In the genomic region with DNA sequence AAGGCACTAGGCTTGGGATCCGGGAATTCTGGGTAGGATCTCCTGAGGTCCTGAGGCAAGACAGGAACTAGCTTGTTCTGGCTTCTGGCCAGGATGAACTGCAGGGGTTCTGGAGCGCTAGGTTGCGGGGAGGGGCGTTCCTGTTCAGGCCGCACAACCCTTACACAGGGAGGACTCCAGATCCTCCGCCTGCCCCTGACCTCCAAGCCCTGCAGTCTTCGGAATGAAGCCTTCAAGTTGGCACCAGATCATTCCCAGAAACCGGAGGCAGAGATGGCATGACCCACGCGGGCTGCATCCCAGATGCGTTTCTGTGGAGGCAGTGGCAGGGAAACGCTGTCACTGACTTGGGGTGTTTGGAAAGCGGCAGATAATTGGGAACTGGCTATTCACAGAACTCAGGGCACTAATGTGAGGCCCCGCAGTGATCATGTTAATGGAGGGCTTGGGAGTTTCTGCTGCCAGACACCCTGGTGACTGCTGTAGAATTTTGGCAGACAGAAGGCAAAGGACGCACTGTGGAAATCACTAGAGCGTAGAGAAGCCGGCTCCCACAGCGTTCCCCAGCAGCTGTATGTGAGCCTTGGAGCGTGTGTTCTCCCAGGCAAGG, we compare ENCODE assay signal across 9 mouse cellular contexts.
DNase-seq lines count a peak whose midpoint lies in the region; ATAC-seq lines count a peak whose summit lies in the region.
"Had no signal": no experiment of that assay in that cellular context is flagged by ENCODE, and none has a peak within 500 bp of the region (broad histone marks: within the 10 kb centered on the region; RNA-seq: fewer than 3 reads in every experiment).

No protein-coding gene starts in this region.

- H3K4me2 ChIP-seq in kidney, embryonic 15.5 days, result peak overlapping the region; percentile 60
- H3K4me2 ChIP-seq in forebrain, embryonic 13.5 days, result peak overlapping the region; percentile 63
- peak overlapping the region; percentile 46 for H3K4me2 ChIP-seq in neural tube, embryonic 14.5 days (ENCODE audit: low read depth, low read length)

- no peak for DNase-seq in kidney, adult 8-10 months
- DNase-seq in cerebellum, adult 11 months, result peak; percentile 54
- peak; percentile 20 to 49 for DNase-seq in kidney, postnatal 4 days

- no peaks in the 10 kb centered on the region for H3K36me3 ChIP-seq in kidney, embryonic 15.5 days
- H3K36me3 ChIP-seq in forebrain, embryonic 13.5 days (ENCODE audit: poor library complexity, severe bottlenecking), result no peaks in the 10 kb centered on the region
- H3K36me3 ChIP-seq in neural tube, embryonic 14.5 days (ENCODE audit: control insufficient read depth, insufficient read depth, low read length), result no peaks in the 10 kb centered on the region

- H3K9ac ChIP-seq in kidney, embryonic 15.5 days, result no peak overlapping the region
- H3K9ac ChIP-seq in forebrain, embryonic 13.5 days, result peak overlapping the region; percentile 43; the same call in 1 of the 2 replicates
- H3K9ac ChIP-seq in neural tube, embryonic 14.5 days (replicated peaks; ENCODE audit: low read depth, low read length), result no peak overlapping the region

- peak; percentile 54; the same call in 1 of the 2 replicates for ATAC-seq in kidney, embryonic 15.5 days (replicated peaks; ENCODE audit: low FRiP score)
- ATAC-seq in forebrain, embryonic 13.5 days, result peak; percentile 74
- ATAC-seq in neural tube, embryonic 14.5 days (ENCODE audit: low read depth), result peak; percentile 69
- ATAC-seq in megakaryocyte, adult 5-6 weeks (ENCODE audit: poor library complexity, severe bottlenecking), result no peak
- ATAC-seq in granulocyte monocyte progenitor cell, adult 5-6 weeks (replicated peaks; ENCODE audit: poor library complexity, severe bottlenecking), result no peak
- ATAC-seq: Patski had no signal

- no peaks in the 10 kb centered on the region for H3K9me3 ChIP-seq in kidney, embryonic 15.5 days (replicated peaks)
- no peaks in the 10 kb centered on the region for H3K9me3 ChIP-seq in forebrain, embryonic 13.5 days (replicated peaks)
- no peaks in the 10 kb centered on the region for H3K9me3 ChIP-seq in neural tube, embryonic 14.5 days (ENCODE audit: control insufficient read depth, low read length)

- 7% methylated on average over 18 of the region's 19 CpGs for WGBS in kidney, embryonic 15.5 days
- WGBS in forebrain, embryonic 13.5 days, result 3% methylated on average over 19 of the region's 19 CpGs
- WGBS in neural tube, embryonic 14.5 days, result 3% methylated on average over 19 of the region's 19 CpGs

- peaks cover 20% of the 10 kb centered on the region for H3K4me1 ChIP-seq in kidney, embryonic 15.5 days
- peaks cover 21% of the 10 kb centered on the region for H3K4me1 ChIP-seq in forebrain, embryonic 13.5 days
- H3K4me1 ChIP-seq in neural tube, embryonic 14.5 days (ENCODE audit: control insufficient read depth, insufficient read depth, low read length), result peaks cover 18% of the 10 kb centered on the region

- peak overlapping the region; percentile 26 for H3K4me3 ChIP-seq in kidney, embryonic 15.5 days (replicated peaks)
- peak overlapping the region; percentile 27 for H3K4me3 ChIP-seq in forebrain, embryonic 13.5 days
- peak overlapping the region; percentile 19; the same call in 1 of the 2 replicates for H3K4me3 ChIP-seq in neural tube, embryonic 14.5 days (ENCODE audit: low read depth, low read length)

- H3K27me3 ChIP-seq in kidney, embryonic 15.5 days, result no peaks in the 10 kb centered on the region; the same call in 1 of the 2 replicates
- no peaks in the 10 kb centered on the region for H3K27me3 ChIP-seq in forebrain, embryonic 13.5 days
- no peaks in the 10 kb centered on the region for H3K27me3 ChIP-seq in neural tube, embryonic 14.5 days (ENCODE audit: control insufficient read depth, insufficient read depth, low read length)
- H3K27me3 ChIP-seq: Patski had no signal

- peak overlapping the region; percentile 1; the same call in 1 of the 2 replicates for H3K27ac ChIP-seq in kidney, embryonic 15.5 days
- peak overlapping the region; percentile 65 for H3K27ac ChIP-seq in forebrain, embryonic 13.5 days
- H3K27ac ChIP-seq in neural tube, embryonic 14.5 days (ENCODE audit: low read depth, low read length), result peak overlapping the region; percentile 62; the same call in 1 of the 2 replicates

Comparison
In these comparisons a context has a peak if more than half of its experiments do, and no peak if none do; other contexts are left out.
1. DNase-seq: peak in cerebellum, adult 11 months (single experiment) and kidney, postnatal 4 days (2 of 2); none in kidney, adult 8-10 months (0 of 2).
2. ATAC-seq: peak in kidney, embryonic 15.5 days (single experiment), forebrain, embryonic 13.5 days (single experiment) and neural tube, embryonic 14.5 days (single experiment); none in megakaryocyte, adult 5-6 weeks (single experiment) and granulocyte monocyte progenitor cell, adult 5-6 weeks (single experiment).
3. H3K27ac ChIP-seq: peak in every context shown above with its lines; median percentile 65 in forebrain, embryonic 13.5 days; 62 in neural tube, embryonic 14.5 days; 1 in kidney, embryonic 15.5 days.
4. Peak in every context shown above with its lines, with median percentiles within 50 percentile points of each other: H3K4me2 ChIP-seq and H3K4me3 ChIP-seq.